Mouse (Mus musculus) thymus, postnatal 0 days (tissue): ENCODE results near the gene Fads6. TPM values are rescaled to one million over a fixed set of nuclear protein-coding genes. Genes with fewer than 3 reads are reported as not detected.

Experiments used
- DNase-seq: peaks from one replicate; pipeline ENCODE4 v3.0.0-alpha.2; 2015; ENCODE audit warnings: low spot score
- polyA plus RNA-seq: library from polyadenylated mRNA; unstranded; fragments of >200 nt; fragmentation: Nextera tagmentation; extraction: Ambion mirVana; gene quantifications from 2 replicates; pipeline ENCODE4 v1.2.1, GENCODE M21; 2015

Gene Fads6
- polyA plus RNA-seq, 1 experiment from 2014 or later = 0.39 TPM

- peak; percentile 62 for DNase-seq
Observed at GRCm38 (mm10) chr11:115257775-115258510, 39.5 kb downstream of the Fads6 start.

GRCm38 (mm10) chr11:115251258-115251657, 46.2 kb downstream of the Fads6 start:
- no peak for DNase-seq

- no peak for DNase-seq
Observed at GRCm38 (mm10) chr11:115250405-115251090, 46.9 kb downstream of the Fads6 start.

GRCm38 (mm10) chr11:115249721-115250404, 47.6 kb downstream of the Fads6 start:
- DNase-seq = peak; percentile 39

GRCm38 (mm10) chr11:115247945-115248344, 49.5 kb downstream of the Fads6 start:
- DNase-seq = no peak

- no peak for DNase-seq
Observed at GRCm38 (mm10) chr11:115247240-115247639, 50.2 kb downstream of the Fads6 start.

GRCm38 (mm10) chr11:115246386-115246785, 51.1 kb downstream of the Fads6 start:
- no peak for DNase-seq

GRCm38 (mm10) chr11:115244840-115245239, 52.6 kb downstream of the Fads6 start:
- DNase-seq = no peak

GRCm38 (mm10) chr11:115243783-115244182, 53.7 kb downstream of the Fads6 start:
- DNase-seq = no peak

- peak; percentile 60 for DNase-seq
Observed at GRCm38 (mm10) chr11:115242746-115243145, 54.7 kb downstream of the Fads6 start.

GRCm38 (mm10) chr11:115241402-115241801, 56.1 kb downstream of the Fads6 start:
- no peak for DNase-seq

- DNase-seq = no peak
Observed at GRCm38 (mm10) chr11:115236570-115236969, 60.9 kb downstream of the Fads6 start.

- no peak for DNase-seq
Observed at GRCm38 (mm10) chr11:115234320-115235044, 63.0 kb downstream of the Fads6 start.

GRCm38 (mm10) chr11:115233526-115234290, 63.8 kb downstream of the Fads6 start:
- no peak for DNase-seq

GRCm38 (mm10) chr11:115232889-115233288, 64.6 kb downstream of the Fads6 start:
- no peak for DNase-seq

- DNase-seq = no peak
Observed at GRCm38 (mm10) chr11:115231924-115232323, 65.5 kb downstream of the Fads6 start.

- DNase-seq = peak; percentile 90
Observed at GRCm38 (mm10) chr11:115231168-115231915, 66.1 kb downstream of the Fads6 start.
